In the genomic region with DNA sequence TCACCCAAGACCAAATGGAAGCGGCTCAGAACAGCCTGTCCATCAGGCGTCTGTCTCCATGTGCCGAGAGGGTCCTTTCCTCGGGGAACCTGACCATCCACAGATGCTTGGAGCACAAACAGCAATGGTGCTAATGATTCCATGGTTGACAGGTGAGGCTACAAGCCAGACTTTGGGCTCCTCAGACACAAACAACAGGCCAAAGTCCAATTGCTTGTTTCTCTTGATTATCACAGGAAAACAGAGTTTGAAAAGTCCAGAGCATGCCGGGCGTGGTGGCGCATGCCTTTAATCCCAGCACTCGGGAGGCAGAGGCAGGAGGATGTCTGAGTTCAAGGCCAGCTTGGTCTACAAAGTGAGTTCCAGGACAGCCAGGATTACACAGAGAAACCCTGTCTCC, we compare ENCODE assay signal across 26 mouse cellular contexts.
"Had no signal": no experiment of that assay in that cellular context is flagged by ENCODE, and none has a peak within 500 bp of the region (broad histone marks: within the 10 kb centered on the region; RNA-seq: fewer than 3 reads in every experiment).

No protein-coding gene starts in this region.

- ATAC-seq: forebrain, embryonic 16.5 days; hindbrain, embryonic 16.5 days; inflammation-experienced regulatory T-cells, adult 6 months; intestine, embryonic 15.5 days; intestine, postnatal 0 days; liver, postnatal 0 days had no signal

- H3K4me3 ChIP-seq: gastrocnemius, adult 2 months; heart, embryonic 10.5 days; heart, embryonic 12.5 days; hindbrain, embryonic 10.5 days; hindbrain, embryonic 12.5 days; intestine, embryonic 15.5 days; layer of hippocampus, adult 2 months; left cerebral cortex, adult 2 months; limb, embryonic 10.5 days; limb, embryonic 12.5 days; liver, embryonic 13.5 days; liver, embryonic 15.5 days had no signal

- H3K4me2 ChIP-seq: heart, embryonic 12.5 days; hindbrain, embryonic 12.5 days; hindbrain, embryonic 14.5 days; intestine, embryonic 15.5 days; limb, embryonic 12.5 days; liver, embryonic 13.5 days; liver, embryonic 15.5 days had no signal

- H3K4me1 ChIP-seq: hindbrain, embryonic 10.5 days; hindbrain, embryonic 12.5 days; intestine, embryonic 15.5 days; limb, embryonic 10.5 days; limb, embryonic 12.5 days; liver, embryonic 13.5 days; liver, embryonic 15.5 days had no signal

- H3K27ac ChIP-seq: gastrocnemius, adult 2 months; heart, embryonic 10.5 days; hindbrain, embryonic 10.5 days; hindbrain, embryonic 12.5 days; hindbrain, embryonic 14.5 days; intestine, embryonic 15.5 days; kidney, postnatal 0 days; layer of hippocampus, adult 2 months; left cerebral cortex, adult 2 months; limb, embryonic 10.5 days; limb, embryonic 12.5 days; liver, embryonic 13.5 days; liver, embryonic 15.5 days had no signal

- H3K27me3 ChIP-seq: heart, embryonic 12.5 days; hindbrain, embryonic 12.5 days; intestine, embryonic 15.5 days; limb, embryonic 12.5 days; liver, embryonic 13.5 days; liver, embryonic 15.5 days had no signal

- DNase-seq: gastrocnemius, adult 2 months; gastrocnemius, postnatal 10 days; gastrocnemius, postnatal 25 days; heart, adult 18-20 months; heart, postnatal 10 days; heart, postnatal 4 days; kidney, postnatal 4 days; liver; liver, embryonic 13.5 days; liver, postnatal 0 days had no signal

- H3K9me3 ChIP-seq: heart, embryonic 10.5 days; heart, embryonic 12.5 days; hindbrain, embryonic 10.5 days; hindbrain, embryonic 12.5 days; intestine, embryonic 15.5 days; limb, embryonic 10.5 days; limb, embryonic 12.5 days; liver, embryonic 13.5 days; liver, embryonic 15.5 days had no signal

- H3K9ac ChIP-seq: heart, embryonic 12.5 days; hindbrain, embryonic 12.5 days; hindbrain, embryonic 14.5 days; intestine, embryonic 15.5 days; limb, embryonic 12.5 days; liver, embryonic 13.5 days; liver, embryonic 15.5 days; liver, postnatal 0 days had no signal
